Mouse (Mus musculus) fibroblast of lung, adult 2 months (primary cell): Measurements from ENCODE around the gene Gm11568.
"Not testable (repeated sequence)": the region's sequence is repeated elsewhere in the genome, so short reads cannot be mapped to it uniquely, and the experiment has no call there.

Experiments used
- DNase-seq: peaks from one replicate; pipeline ENCODE4 v3.0.0-alpha.2; 2011; ENCODE audit warnings: low read depth

Gm11568 gene

DNA sequence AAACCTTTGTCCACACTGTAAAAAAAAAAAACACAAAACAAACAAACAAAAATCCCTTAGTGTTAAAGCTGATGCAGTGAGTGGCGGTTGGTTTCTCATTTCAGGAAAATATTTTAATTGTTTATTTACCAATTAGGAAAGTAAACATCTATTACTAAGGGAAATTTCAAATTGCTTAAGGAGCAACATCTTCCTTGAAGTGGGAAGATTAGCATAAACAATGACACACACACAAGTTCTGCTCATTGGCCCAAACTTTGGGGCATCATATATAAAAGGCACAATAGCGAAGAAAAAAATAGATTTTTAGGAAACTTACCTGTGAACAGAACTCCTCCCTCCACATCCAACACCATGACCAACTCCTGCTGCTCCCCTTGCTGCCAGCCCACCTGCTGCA lies at the start of gene Gm11568:
Gene Gm11568, plus strand, starts transcription at position 301 of the 400 bp plus-strand sequence.
- DNase-seq = no peak

- DNase-seq = not testable (repeated sequence)
These were observed 47.9 kb upstream of the Gm11568 start, which contains the start of gene Krtap4-13 for GRCm38 (mm10) chr11:99809792-99810191. Gene Krtap4-13, minus strand, starts transcription at chr11:99809892.

DNA sequence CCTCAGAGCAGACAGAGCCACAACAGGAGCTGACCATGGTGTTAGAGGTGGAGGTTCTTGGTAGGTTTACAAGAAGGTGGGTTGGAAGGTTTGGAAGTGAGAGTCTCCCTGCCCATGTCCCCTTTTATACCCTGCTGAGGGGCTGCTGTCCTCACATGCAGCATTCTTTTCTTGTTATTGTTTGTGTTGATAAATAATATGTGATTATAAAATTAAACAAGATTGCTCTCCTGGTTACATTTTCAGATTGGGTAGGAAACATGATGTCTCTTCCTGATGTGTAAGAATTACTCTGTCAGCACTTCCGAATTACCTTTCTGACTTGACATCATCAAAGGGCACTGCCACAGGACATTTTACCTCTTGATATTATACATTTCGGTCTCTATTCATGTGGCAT lies 42.2 kb upstream of the Gm11568 start, which contains the start of gene Gm11564:
Gene Gm11564, minus strand, starts transcription at position 101 of the 400 bp plus-strand sequence.
- DNase-seq = not testable (repeated sequence)

DNA sequence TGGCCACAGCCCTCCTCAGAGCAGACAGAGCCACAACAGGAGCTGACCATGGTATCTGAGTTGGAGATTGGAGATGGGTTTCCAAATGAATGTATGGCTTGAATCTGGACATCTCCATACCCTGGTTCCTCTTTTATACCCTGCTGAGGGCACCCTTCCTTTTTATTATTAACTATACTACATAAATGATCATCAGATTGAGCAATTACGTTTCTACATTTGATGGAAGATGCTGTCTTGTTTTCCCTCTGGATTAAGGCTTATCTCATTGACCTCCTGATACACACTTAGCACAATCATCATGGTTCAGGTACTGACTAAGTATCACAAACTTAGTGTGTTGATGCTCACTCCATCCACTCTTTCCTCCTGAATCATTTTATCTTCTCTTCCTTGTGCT lies 19.8 kb upstream of the Gm11568 start, which contains the start of gene 2300003K06Rik:
Gene 2300003K06Rik, minus strand, starts transcription at position 101 of the 400 bp plus-strand sequence.
- no peak for DNase-seq

GRCm38 (mm10) chr11:99842185-99842584 lies 15.5 kb upstream of the Gm11568 start:
- DNase-seq = no peak

DNA sequence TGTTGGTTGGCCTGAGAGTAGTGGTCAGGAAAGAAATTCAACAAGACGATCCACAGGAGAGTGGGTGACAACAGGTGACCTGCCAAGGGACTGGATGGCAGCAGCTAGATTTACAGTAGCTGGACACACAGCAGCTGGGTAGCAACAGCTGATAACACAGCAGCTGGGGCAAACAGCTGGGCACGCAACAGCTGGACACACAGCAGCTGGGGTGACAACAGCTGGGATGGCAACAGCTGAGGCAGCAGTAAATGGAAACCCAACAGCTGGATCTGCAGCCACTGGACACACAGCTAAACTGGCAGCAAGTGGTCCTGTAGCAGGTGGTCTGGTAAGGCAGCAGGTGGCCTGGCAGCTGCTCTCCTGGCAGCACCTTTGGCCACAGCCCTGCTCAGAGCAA lies 11.0 kb upstream of the Gm11568 start:
- DNase-seq = no peak

DNA sequence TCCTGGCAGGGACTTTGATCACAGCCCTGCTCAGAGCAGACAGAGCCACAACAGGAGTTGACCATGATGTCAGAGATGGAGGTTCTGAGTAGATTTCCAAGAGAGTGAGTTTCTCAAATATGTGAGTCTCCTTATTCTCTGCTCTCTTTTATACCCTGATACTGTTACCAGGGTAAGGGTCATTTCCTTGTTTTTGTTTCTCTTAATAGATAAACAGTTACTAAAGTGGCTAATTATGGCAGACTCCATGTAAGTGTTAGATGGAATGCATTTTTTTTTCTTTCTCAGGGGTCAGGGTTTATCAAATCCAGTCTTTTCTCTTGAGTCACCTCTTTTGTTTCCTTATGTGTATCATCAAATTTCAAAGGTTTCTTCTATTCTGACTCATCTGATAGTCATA lies 6.2 kb upstream of the Gm11568 start, which contains the start of gene Krtap4-16:
Gene Krtap4-16, minus strand, starts transcription at position 101 of the 400 bp plus-strand sequence.
- DNase-seq = no peak

- no peak for DNase-seq
These were observed 3.6 kb upstream of the Gm11568 start for GRCm38 (mm10) chr11:99854121-99854520.

DNA sequence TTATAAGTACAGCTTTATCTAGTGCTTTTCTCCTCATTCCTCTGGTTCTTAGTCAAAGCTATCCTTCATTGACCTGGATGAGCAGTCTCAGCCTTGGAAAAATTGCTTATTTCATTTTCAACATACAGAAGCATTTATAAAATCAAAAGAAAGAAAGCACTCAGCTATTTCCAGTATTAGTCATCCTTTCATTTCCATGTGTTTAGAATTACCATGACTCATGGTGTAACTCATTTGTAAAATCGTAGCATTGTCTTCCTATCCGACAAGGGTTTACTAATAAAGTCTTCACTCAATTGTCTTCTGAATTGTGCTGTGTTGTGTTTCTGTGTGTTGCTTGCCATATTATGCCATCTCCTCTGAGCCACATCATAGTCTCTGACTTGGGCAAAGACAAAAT lies 1.0 kb downstream of the Gm11568 start:
- DNase-seq = no peak

GRCm38 (mm10) chr11:99864176-99864575 lies 6.5 kb downstream of the Gm11568 start, which contains the start of gene Gm11559:
Gene Gm11559, plus strand, starts transcription at chr11:99864476.
- not testable (repeated sequence) for DNase-seq

- DNase-seq = not testable (repeated sequence)
These were observed 15.4 kb downstream of the Gm11568 start, which contains the start of gene Krtap9-1 for GRCm38 (mm10) chr11:99873089-99873488. Gene Krtap9-1, plus strand, starts transcription at chr11:99873389.

DNA sequence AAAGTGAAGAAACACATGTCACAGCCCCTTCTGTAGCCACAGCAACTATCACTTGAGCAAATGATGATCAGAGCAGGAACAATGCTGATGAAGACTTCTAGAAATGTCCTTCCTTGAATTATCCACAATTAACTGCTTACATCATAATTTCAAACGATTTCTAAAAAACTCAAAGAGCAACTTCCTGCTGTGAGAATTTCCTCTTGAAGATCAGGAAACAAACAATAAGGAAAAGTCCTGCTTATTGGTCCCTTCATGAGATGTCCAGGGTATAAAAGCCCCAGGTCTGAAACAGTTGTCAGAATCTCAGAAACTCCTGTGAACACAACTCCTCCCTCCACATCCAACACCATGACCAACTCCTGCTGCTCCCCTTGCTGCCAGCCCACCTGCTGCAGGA lies 21.2 kb downstream of the Gm11568 start, which contains the start of gene Gm11567:
Gene Gm11567, plus strand, starts transcription at position 301 of the 400 bp plus-strand sequence.
- not testable (repeated sequence) for DNase-seq

GRCm38 (mm10) chr11:99907620-99908019 lies 49.9 kb downstream of the Gm11568 start, which contains the start of gene Krtap31-1:
Gene Krtap31-1, plus strand, starts transcription at chr11:99907920.
- DNase-seq = no peak
